Mouse (Mus musculus): ENCODE measurements around the gene Ppp1r11. TPM values are rescaled to one million over a fixed set of nuclear protein-coding genes. Genes with fewer than 3 reads are reported as not detected.

The Ppp1r11 gene
- polyA plus RNA-seq, 1 experiment from 2014 or later, result 98.4 TPM

Other genes starting within 250 kb of the Ppp1r11 start
- not detected in 2 replicates for gene H2-M10.5, start 178.8 kb downstream of the Ppp1r11 start, polyA plus RNA-seq (2014; fragmentation: Nextera tagmentation; extraction: Ambion mirVana)
- not detected in 2 replicates for gene H2-M10.6, start 139.6 kb downstream of the Ppp1r11 start, polyA plus RNA-seq (2014; fragmentation: Nextera tagmentation; extraction: Ambion mirVana)
- 17.6 and 18.8 TPM in 2 replicates for gene Trim26, start 114.6 kb downstream of the Ppp1r11 start, polyA plus RNA-seq (2014; fragmentation: Nextera tagmentation; extraction: Ambion mirVana)
- 0.19 TPM in 1 of 2 replicates, not detected in the other for gene Trim15, start 84.5 kb downstream of the Ppp1r11 start, polyA plus RNA-seq (2014; fragmentation: Nextera tagmentation; extraction: Ambion mirVana)
- gene Trim10, start 82.2 kb downstream of the Ppp1r11 start, polyA plus RNA-seq (2014; fragmentation: Nextera tagmentation; extraction: Ambion mirVana), result 4.7 and 6.8 TPM in 2 replicates
- gene Trim40, start 61.6 kb downstream of the Ppp1r11 start, polyA plus RNA-seq (2014; fragmentation: Nextera tagmentation; extraction: Ambion mirVana), result not detected in 2 replicates
- not detected in 2 replicates for gene Trim31, start 53.6 kb downstream of the Ppp1r11 start, polyA plus RNA-seq (2014; fragmentation: Nextera tagmentation; extraction: Ambion mirVana)
- 0.24 and 0.45 TPM in 2 replicates for gene Rnf39, start 8.8 kb downstream of the Ppp1r11 start, polyA plus RNA-seq (2014; fragmentation: Nextera tagmentation; extraction: Ambion mirVana)
- gene Znrd1, start 6.8 kb upstream of the Ppp1r11 start, polyA plus RNA-seq (2014; fragmentation: Nextera tagmentation; extraction: Ambion mirVana), result 42.0 and 43.9 TPM in 2 replicates
- gene Znrd1as, start 6.9 kb upstream of the Ppp1r11 start, polyA plus RNA-seq (2014; fragmentation: Nextera tagmentation; extraction: Ambion mirVana), result 8.1 and 8.6 TPM in 2 replicates
- gene 2410137M14Rik, start 29.5 kb upstream of the Ppp1r11 start, polyA plus RNA-seq (2014; fragmentation: Nextera tagmentation; extraction: Ambion mirVana), result 0.32 TPM in 1 of 2 replicates, not detected in the other
- 0.23 and 0.75 TPM in 2 replicates for gene H2-M5, start 37.8 kb upstream of the Ppp1r11 start, polyA plus RNA-seq (2014; fragmentation: Nextera tagmentation; extraction: Ambion mirVana)
- 38.3 and 43.4 TPM in 2 replicates for gene Zfp57, start 49.4 kb upstream of the Ppp1r11 start, polyA plus RNA-seq (2014; fragmentation: Nextera tagmentation; extraction: Ambion mirVana)
- 0.15 TPM in 1 of 2 replicates, not detected in the other for gene Mog, start 71.7 kb upstream of the Ppp1r11 start, polyA plus RNA-seq (2014; fragmentation: Nextera tagmentation; extraction: Ambion mirVana)
- gene Gabbr1, start 94.2 kb upstream of the Ppp1r11 start, polyA plus RNA-seq (2014; fragmentation: Nextera tagmentation; extraction: Ambion mirVana), result 3.6 and 8.0 TPM in 2 replicates
- not detected in 2 replicates for gene Olfr90, start 136.8 kb upstream of the Ppp1r11 start, polyA plus RNA-seq (2014; fragmentation: Nextera tagmentation; extraction: Ambion mirVana)
- not detected in 2 replicates for gene Olfr91, start 146.5 kb upstream of the Ppp1r11 start, polyA plus RNA-seq (2014; fragmentation: Nextera tagmentation; extraction: Ambion mirVana)
- not detected in 2 replicates for gene Olfr92, start 168.3 kb upstream of the Ppp1r11 start, polyA plus RNA-seq (2014; fragmentation: Nextera tagmentation; extraction: Ambion mirVana)
- not detected in 2 replicates for gene Olfr93, start 209.8 kb upstream of the Ppp1r11 start, polyA plus RNA-seq (2014; fragmentation: Nextera tagmentation; extraction: Ambion mirVana)
- gene Ubd, start 242.2 kb upstream of the Ppp1r11 start, polyA plus RNA-seq (2014; fragmentation: Nextera tagmentation; extraction: Ambion mirVana), result not detected in 2 replicates
- not detected in 2 replicates for gene Olfr94, start 249.3 kb upstream of the Ppp1r11 start, polyA plus RNA-seq (2014; fragmentation: Nextera tagmentation; extraction: Ambion mirVana)

Data from heart, embryonic 14.5 days (tissue).